Mouse (Mus musculus) limb, embryonic 11.5 days (tissue): ENCODE measurements around the gene Nid2. TPM values are rescaled to one million over a fixed set of nuclear protein-coding genes. Genes with fewer than 3 reads are reported as not detected.

Experiments
- ATAC-seq: fragments of 200-750 bp; cut with Nextera tagmentation; 2 replicates; pipeline ENCODE4 v1.8.0; 2017; ENCODE audit warnings: low read depth; ENCODE audit not compliant: insufficient number of reproducible peaks, low FRiP score, low TSS enrichment
- DNase-seq: peaks from one replicate; pipeline ENCODE4 v3.0.0-alpha.2; 2015; ENCODE audit warnings: low spot score
- H3K27ac ChIP-seq: fragments of 300-500 bp; sonication (generic); replicated peaks from 2 replicates; pipeline ENCODE4 v1.5.1; 2014; ENCODE audit warnings: low read depth, mild to moderate bottlenecking, low read length
- H3K27me3 ChIP-seq: fragments of 300-500 bp; sonication (generic); 2 replicates; pipeline ENCODE4 v1.6.1; 2014; ENCODE audit warnings: mild to moderate bottlenecking, low read length, mixed read lengths; ENCODE audit not compliant: control insufficient read depth, insufficient read depth
- H3K36me3 ChIP-seq: fragments of 300-500 bp; sonication (generic); 2 replicates; pipeline ENCODE4 v1.6.1; 2014; ENCODE audit warnings: mild to moderate bottlenecking, low read length, moderate library complexity, mixed read lengths; ENCODE audit not compliant: control insufficient read depth, insufficient read depth
- H3K4me1 ChIP-seq: fragments of 300-500 bp; sonication (generic); 2 replicates; pipeline ENCODE4 v1.6.1; 2014; ENCODE audit warnings: low read length, mixed read lengths; ENCODE audit not compliant: control insufficient read depth, insufficient read depth
- H3K4me2 ChIP-seq: fragments of 300-500 bp; sonication (generic); 2 replicates; pipeline ENCODE4 v1.6.1; 2014; ENCODE audit warnings: low read depth, mild to moderate bottlenecking, moderate library complexity; ENCODE audit not compliant: severe bottlenecking
- H3K4me3 ChIP-seq: fragments of 300-500 bp; sonication (generic); 2 replicates; pipeline ENCODE4 v1.5.1; 2014; ENCODE audit warnings: low read depth, low read length
- H3K9ac ChIP-seq: fragments of 300-500 bp; sonication (generic); 2 replicates; pipeline ENCODE4 v1.6.1; 2014; ENCODE audit warnings: mild to moderate bottlenecking, low read length
- H3K9me3 ChIP-seq: fragments of 300-500 bp; sonication (generic); 2 replicates; pipeline ENCODE4 v1.6.1; 2016; ENCODE audit warnings: low read length; ENCODE audit not compliant: control insufficient read depth
- WGBS: fragments of 180-500 bp; shearing (Covaris S2); extraction: QIAGEN DNeasy Blood & Tissue Kit; methylation state at CpG from one replicate; pipeline ENCODE4 v1.1.7; 2014; 5-methylcytosine and 5-hydroxymethylcytosine counted together
- polyA plus RNA-seq: library from polyadenylated mRNA; unstranded; fragments of >200 nt; fragmentation: Nextera tagmentation; extraction: Ambion mirVana; gene quantifications from 2 replicates; pipeline ENCODE4 v1.2.1, GENCODE M21; 2014

Gene Nid2
- polyA plus RNA-seq, 1 experiment from 2014 or later: 82.3 TPM

DNA sequence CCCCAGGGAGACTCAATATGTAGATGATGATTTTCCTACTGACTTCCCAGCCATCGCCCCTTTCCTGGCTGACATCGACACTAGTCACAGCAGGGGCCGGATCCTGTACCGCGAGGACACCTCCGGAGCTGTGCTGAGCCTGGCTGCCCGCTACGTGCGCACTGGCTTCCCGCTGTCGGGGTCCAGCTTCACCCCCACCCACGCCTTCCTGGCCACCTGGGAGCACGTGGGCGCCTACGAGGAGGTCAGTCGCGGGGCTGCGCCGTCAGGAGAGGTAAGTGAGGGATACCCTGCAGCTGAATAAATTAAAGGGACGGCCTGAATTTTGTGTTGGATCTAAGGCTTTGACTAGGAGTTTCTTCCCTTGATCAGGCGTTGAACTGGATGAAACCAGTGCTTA is 1.2 kb downstream of the Nid2 start:
- H3K4me3 ChIP-seq: peak overlapping the region; percentile 65
- no peaks in the 10 kb centered on the region for H3K27me3 ChIP-seq
- 0 out of 2 replicates have a peak, but pooled peaks cover 3% of the 10 kb centered on the region for H3K36me3 ChIP-seq
- DNase-seq (peak; percentile 51), ATAC-seq (no peak)
- H3K27ac ChIP-seq: no peak overlapping the region
- WGBS: 3% methylated on average over 21 of the region's 21 CpGs
- H3K9me3 ChIP-seq: no peaks in the 10 kb centered on the region
- peak overlapping the region; percentile 79 for H3K4me2 ChIP-seq
- peaks cover 17% of the 10 kb centered on the region for H3K4me1 ChIP-seq
- peak overlapping the region; percentile 41 for H3K9ac ChIP-seq

DNA sequence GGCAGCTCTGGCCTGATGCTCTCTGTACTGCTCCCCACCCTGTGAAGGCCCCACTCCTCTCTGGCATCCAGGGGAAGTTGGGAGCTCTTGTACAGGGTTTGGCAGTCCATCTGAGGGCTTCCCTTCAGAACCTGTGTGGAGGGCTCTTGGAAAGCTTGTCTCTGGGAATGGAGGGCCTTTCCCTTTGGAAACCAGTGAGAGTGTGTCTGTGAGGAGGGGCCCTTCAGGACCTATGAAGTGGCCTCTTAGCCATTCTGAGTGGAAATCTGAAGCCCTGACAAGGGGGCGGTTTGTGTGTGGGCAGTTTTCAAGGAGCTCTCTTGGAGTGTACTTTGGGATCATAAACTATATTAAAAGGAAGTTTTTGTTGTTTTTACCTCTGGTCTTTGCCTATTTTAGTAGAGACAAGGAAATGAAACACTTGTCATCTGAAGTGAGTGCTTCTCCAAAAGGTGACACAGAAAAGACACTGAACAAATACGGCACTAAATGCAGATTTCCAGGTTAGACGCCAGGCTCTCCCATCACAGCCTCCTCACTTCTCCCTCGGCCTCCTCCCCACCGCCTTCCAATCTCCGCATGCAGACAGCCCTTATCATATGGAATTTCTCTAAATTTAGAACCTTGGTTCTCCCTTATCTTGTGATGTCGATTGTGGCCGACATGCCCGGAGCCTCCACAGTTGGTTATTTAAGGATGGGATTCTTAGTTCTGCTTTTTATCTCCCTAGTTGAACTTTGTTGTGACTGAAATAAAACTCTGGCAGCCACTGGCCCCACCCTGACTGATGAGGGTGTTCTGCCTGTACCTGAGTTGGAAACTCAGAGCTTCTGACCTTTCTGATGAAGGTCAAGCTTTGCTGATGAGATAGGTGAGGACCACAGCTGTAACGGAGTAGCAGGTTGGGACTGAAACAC is 8.5 kb downstream of the Nid2 start:
- WGBS: 82% methylated on average over 10 of the region's 10 CpGs
- DNase-seq: no peak
- ATAC-seq: no peak
- peaks cover 13% of the 10 kb centered on the region; the same call in 1 of the 2 replicates for H3K4me1 ChIP-seq
- no peaks in the 10 kb centered on the region for H3K36me3 ChIP-seq
- no peak overlapping the region for H3K4me3 ChIP-seq
- H3K4me2 ChIP-seq: no peak overlapping the region
- H3K27me3 ChIP-seq: no peaks in the 10 kb centered on the region
- no peak overlapping the region for H3K27ac ChIP-seq
- no peak overlapping the region for H3K9ac ChIP-seq
- no peaks in the 10 kb centered on the region for H3K9me3 ChIP-seq

DNA sequence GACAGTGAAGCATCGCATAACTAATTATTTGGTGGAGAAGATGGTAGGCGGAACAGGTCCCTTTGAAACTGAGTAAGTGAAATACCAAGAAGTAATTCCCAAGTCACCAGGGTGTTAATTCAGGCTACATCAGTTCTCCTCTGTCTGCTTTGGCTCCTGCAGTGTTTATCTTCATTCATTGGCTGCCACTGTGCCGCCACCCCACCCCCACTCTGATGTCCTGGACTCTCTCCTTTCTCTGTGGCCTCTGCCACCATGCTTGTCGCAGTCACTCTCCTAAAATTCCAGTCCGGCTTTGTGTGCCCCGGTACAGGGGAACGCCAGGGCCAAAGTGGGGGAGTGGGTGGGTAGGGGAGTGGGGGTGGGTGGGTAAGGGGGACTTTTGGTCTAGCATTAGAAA is 9.7 kb downstream of the Nid2 start:
- Histone ChIP-seq H3K4me1 (peaks cover 16% of the 10 kb centered on the region), H3K9ac (no peak overlapping the region), H3K27ac (no peak overlapping the region), H3K36me3 (no peaks in the 10 kb centered on the region), H3K4me3 (no peak overlapping the region), H3K27me3 (no peaks in the 10 kb centered on the region), H3K4me2 (no peak overlapping the region), H3K9me3 (no peaks in the 10 kb centered on the region)
- 30% methylated on average over 7 of the region's 7 CpGs for WGBS
- DNase-seq (no peak), ATAC-seq (no peak)

DNA sequence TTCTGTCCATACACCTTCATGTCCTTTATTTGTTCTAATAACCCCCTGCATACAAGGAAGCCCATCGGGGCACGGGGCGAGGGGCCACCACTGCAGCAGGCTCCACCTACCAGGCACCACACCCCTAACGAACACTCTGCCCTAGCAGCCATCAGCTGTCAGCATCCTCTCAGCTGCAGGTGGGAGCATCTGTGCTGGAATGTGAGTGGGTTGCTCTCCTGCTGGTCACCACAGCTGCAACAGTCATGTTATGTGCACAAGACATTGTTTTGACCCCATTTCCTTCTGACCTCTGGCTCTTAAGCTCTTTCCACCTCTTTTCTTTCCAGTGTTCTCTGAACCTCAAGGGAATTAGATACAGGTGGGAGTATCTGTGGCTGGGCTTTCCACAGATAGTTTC is 10.9 kb downstream of the Nid2 start:
- peak; percentile 33; the same call in 1 of the 2 replicates for ATAC-seq
- H3K4me2 ChIP-seq: no peak overlapping the region
- H3K9ac ChIP-seq: no peak overlapping the region
- H3K36me3 ChIP-seq: 0 out of 2 replicates have a peak, but pooled peaks cover 1% of the 10 kb centered on the region
- DNase-seq: no peak
- H3K27me3 ChIP-seq: no peaks in the 10 kb centered on the region
- H3K4me1 ChIP-seq: peaks cover 26% of the 10 kb centered on the region
- WGBS: 34% methylated on average over 4 of the region's 4 CpGs
- no peak overlapping the region for H3K4me3 ChIP-seq
- H3K27ac ChIP-seq: no peak overlapping the region
- no peaks in the 10 kb centered on the region for H3K9me3 ChIP-seq

DNA sequence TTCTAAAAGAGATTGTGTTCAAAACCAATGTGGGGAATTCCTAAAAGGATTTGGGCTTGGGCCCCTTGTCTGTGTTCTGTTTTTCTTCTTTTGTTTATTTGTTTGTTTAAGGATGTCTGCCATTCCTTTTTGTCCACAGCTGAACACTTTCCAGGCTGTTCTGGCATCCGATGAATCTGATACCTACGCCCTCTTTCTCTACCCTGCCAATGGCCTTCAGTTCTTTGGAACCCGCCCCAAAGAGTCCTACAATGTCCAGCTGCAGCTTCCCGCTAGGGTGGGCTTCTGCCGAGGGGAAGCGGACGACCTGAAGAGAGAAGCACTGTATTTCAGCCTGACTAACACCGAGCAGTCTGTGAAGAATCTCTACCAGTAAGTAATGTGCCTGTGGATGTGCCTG is 12.5 kb downstream of the Nid2 start:
- 0 out of 2 replicates have a peak, but pooled peaks cover 2% of the 10 kb centered on the region for H3K36me3 ChIP-seq
- H3K4me3 ChIP-seq: no peak overlapping the region
- no peak for ATAC-seq
- no peaks in the 10 kb centered on the region for H3K27me3 ChIP-seq
- DNase-seq: no peak
- no peak overlapping the region for H3K27ac ChIP-seq
- H3K9me3 ChIP-seq: no peaks in the 10 kb centered on the region
- H3K4me1 ChIP-seq: peaks cover 28% of the 10 kb centered on the region
- H3K9ac ChIP-seq: no peak overlapping the region
- no peak overlapping the region for H3K4me2 ChIP-seq
- 57% methylated on average over 8 of the region's 8 CpGs for WGBS

DNA sequence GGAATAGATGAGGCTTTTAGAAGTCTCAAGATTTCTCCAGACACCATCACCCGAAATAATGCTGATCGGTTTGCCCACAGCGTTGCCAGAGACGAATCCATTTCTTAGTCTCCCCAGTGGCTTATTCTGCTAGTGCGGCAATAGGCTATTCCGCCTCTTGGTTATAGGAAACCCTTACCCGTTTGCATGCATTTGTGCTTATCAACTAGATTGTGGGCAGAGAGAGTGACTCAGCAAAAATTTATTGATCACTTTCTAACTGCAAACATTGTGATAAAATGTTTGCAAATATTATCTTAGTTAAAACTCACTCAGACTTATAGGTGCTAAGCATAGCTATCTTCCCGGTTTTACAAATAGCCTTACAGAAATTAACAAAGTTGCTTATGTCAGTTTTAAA is 13.3 kb downstream of the Nid2 start:
- H3K9ac ChIP-seq: no peak overlapping the region
- 0 out of 2 replicates have a peak, but pooled peaks cover 2% of the 10 kb centered on the region for H3K36me3 ChIP-seq
- H3K4me3 ChIP-seq: no peak overlapping the region
- WGBS: 88% methylated on average over 8 of the region's 8 CpGs
- DNase-seq (no peak), ATAC-seq (no peak)
- no peak overlapping the region for H3K27ac ChIP-seq
- no peaks in the 10 kb centered on the region for H3K27me3 ChIP-seq
- H3K4me1 ChIP-seq: peaks cover 26% of the 10 kb centered on the region
- no peaks in the 10 kb centered on the region for H3K9me3 ChIP-seq
- no peak overlapping the region for H3K4me2 ChIP-seq

DNA sequence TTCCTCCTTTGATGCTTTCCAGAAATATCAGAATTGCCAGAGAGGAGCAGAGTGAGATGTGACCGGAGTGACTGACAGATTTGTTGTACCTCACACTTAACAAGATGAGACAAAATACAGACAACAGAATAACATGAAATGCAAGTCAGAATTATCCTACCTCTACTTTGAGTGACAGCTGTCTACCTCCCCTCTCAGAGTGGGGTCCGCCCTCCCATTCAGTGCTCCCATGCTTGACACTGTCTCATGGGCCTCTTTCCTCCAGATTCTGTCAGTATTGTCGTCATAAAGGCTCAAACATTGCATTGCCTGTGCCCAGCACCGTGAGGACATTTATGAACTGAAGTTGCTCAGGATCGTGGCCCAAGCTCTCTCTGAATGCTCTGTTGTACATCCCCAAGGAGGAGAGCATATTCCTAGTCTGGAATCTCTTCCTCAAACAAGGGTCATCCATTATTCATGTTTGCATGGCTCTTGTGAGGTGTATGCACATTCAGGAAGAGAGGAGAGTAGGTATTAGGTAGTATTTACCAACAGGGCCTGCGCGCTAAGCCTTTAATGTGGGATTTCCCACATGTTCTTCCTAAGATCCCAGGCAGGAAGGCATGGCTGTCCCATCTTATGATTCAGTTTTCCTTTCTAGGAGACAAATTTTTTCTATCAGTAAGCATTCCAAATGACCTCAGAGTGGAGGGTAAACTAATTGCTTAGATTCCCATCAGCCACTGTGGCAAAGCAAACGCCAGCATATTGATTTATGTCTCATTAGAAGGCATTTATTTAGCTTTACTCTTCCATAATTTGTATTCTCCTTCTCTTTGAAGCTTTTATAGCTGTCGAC is 14.7 kb downstream of the Nid2 start:
- Histone ChIP-seq H3K9me3 (no peaks in the 10 kb centered on the region), H3K4me2 (no peak overlapping the region), H3K4me3 (no peak overlapping the region), H3K4me1 (peaks cover 28% of the 10 kb centered on the region), H3K36me3 (0 out of 2 replicates have a peak, but pooled peaks cover 2% of the 10 kb centered on the region), H3K27me3 (no peaks in the 10 kb centered on the region), H3K27ac (no peak overlapping the region), H3K9ac (no peak overlapping the region)
- DNase-seq (no peak), ATAC-seq (no peak)
- 65% methylated on average over 9 of the region's 9 CpGs for WGBS

DNA sequence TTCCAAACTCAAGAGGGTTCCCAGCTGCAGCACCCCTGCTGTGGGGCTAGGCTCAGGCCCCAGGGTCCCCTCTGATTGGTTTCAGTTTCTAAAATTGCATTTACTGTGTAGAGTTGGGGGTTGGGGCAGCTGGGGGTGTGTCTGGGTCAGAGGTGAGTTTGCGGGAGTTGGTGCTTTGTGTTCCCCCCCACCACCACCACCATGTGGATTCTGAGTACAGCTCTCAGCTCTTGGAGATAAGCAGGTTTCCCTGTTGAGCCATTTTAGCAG is 15.2 kb downstream of the Nid2 start:
- no peak overlapping the region for H3K4me2 ChIP-seq
- peaks cover 26% of the 10 kb centered on the region for H3K4me1 ChIP-seq
- DNase-seq: no peak
- H3K4me3 ChIP-seq: no peak overlapping the region
- H3K9me3 ChIP-seq: no peaks in the 10 kb centered on the region
- 0 out of 2 replicates have a peak, but pooled peaks cover 2% of the 10 kb centered on the region for H3K36me3 ChIP-seq
- no peaks in the 10 kb centered on the region for H3K27me3 ChIP-seq
- 5% methylated on average over 1 of the region's 1 CpGs for WGBS
- no peak for ATAC-seq
- H3K27ac ChIP-seq: no peak overlapping the region
- H3K9ac ChIP-seq: no peak overlapping the region
